Mouse (Mus musculus) cerebellum, postnatal 36 days (tissue): Measurements from ENCODE around the gene Frmd5.
A peak's percentile ranks its signal among the peaks of the same experiment; 100 is the strongest.

Experiments
- DNase-seq, 2 experiments: peaks; one replicate each; pipeline ENCODE4 v3.0.0; 2021 to 2022; ENCODE audit warnings: mixed read lengths in 2 of 2

The Frmd5 gene

GRCm38 (mm10) chr2:121614483-121615198, 192.2 kb downstream of the Frmd5 start:
- DNase-seq = peak; percentile 33 to 42

DNA sequence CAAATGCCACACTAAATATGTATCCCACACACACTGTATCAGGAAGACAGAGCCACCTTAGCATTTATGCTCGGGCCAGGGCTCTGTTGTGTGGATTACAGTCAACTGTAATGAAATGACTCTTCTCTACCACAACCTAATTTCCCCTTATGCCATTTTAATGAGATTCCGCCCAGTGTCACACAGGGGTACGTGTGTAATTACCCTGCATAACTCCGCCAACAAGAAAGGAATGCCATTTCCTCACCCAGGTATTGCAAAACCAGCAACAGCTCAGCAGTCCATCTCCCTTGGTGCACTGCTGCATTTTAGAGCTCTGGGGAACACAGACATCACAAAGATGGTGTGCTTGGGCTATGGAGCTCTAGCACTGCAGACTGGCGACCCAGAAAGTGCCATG, 194.8 kb downstream of the Frmd5 start:
- DNase-seq = no peak

DNA sequence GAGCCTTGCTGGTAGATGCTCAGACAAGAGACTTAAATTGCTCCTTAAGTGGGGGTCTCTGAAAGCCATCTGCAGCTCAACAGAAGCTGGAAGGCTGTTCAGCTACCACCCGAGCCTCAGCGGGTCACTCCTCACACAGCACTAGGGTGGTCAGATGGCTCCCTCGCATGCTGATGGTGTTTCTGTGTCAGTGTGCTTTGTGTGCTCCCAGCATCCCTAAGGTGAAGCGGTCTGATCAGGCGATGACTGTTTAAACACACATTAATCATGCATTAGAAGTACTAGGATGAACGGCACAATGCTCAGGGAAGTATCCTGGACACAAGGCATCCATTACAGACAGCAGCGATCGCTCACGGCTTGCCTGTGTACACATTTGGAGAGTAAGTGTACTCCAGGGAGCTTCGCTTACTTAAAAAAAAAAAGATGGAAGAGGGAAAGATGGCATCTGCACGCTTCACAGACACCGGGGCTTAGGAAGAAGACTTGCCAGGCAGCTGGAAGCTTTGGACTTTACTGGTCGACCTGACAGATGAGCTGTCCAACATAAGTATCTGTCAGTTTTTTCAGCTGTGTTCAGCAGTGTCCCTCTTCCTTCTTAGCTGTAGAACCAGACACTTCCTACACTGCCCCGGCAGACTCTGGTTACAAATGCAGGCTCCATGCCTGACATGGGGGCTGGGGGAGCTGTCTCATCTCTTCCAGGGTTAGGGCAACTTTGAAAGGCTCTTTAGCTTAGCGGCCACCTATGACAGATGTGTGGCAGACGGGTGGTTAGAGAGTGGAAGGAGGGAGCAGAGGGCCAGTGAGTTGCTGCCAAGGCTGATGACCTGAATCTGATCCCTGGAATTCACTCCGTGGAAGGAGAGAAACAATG, 196.6 kb downstream of the Frmd5 start:
- no peak for DNase-seq

GRCm38 (mm10) chr2:121609141-121609724, 197.7 kb downstream of the Frmd5 start:
- no peak for DNase-seq

DNA sequence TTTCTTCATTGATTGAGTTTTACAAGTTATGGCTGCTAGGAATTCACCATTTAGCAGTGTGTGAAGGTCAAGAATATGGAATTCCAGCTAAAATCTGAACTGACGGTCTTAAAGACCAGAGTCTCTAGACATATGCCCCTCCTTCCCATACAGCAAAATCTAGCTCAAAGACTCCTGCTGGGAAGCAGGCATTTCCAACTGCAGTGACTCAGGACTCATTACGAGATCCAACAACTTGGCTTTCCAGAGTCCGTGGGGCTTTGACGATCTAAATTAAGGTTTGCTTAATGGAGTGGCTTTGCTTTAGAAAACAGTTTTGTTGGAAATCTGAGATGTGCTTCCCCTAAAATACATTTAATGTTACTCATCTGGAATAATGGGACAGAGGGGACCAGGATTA, 204.5 kb downstream of the Frmd5 start:
- no peak for DNase-seq

DNA sequence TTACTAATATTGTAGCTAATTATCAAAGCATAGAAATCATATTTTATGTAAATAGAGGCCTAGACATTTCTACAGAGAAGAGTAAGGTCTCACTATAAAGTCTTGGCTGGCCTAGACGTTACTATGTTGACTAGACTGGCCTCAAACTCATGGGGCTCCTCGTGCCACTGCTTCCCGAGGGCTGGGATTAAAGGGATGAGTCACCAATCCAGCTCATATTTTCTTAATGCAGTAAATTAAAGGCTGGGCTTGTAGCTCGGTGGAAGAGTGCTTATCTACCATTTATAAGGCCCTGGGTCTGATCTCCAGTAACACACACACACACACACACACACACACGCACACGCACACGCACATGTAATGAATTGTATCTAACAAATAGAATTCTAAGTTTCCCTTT, 205.3 kb downstream of the Frmd5 start:
- no peak for DNase-seq

DNA sequence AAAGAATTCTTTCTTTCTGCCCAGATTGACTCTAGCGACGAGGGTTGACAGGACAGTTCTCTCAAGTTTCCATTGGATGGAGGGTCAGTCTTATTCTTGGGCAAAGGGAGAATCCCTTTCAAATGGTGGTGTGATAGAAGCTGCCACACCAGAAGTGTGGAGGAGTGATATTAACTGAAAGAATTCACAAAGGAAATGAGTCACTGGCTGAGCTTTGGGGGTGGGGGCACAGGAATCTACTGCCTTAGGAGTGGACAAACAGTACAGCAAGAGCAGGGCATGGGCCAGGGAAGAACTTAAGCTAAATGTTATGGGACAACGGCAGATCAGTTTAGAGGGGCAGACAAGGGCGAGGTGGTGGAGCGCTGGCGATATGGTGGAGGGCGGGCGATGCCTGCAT, 206.2 kb downstream of the Frmd5 start:
- DNase-seq = no peak

- no peak for DNase-seq
These were observed 208.6 kb downstream of the Frmd5 start for GRCm38 (mm10) chr2:121598249-121598648.

GRCm38 (mm10) chr2:121596621-121597020, 210.3 kb downstream of the Frmd5 start:
- peak; percentile 65 to 71 for DNase-seq

DNA sequence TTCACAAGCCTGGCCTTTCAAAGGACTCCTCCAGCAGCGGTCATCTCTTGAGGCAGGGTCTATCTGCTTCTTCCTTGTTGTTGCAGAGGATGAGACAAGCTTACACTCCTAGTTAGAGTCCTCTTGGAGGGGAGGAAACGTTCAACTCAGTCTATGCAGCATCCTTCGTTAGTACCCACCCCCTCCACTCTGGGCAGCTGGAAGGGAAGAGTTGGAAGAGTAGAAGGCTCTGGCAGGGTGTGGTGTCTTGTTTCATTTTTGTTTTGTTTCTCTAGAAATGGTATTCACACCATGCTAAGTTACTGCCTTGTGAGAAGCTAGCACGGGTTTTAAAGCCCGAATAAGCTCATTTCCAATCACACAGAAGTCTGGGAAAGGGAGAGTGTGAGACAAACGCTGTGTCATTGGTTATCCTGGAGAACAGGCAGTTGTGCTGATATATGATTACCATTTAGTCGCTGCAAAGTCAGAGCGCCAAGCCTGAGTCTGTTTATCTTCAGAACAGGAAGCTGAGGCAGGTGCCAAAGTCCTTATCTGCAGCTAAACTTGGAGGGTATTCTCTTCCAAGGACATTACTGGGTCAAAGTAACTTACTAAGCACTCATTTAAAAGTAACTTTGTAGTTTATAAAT, 212.1 kb downstream of the Frmd5 start:
- no peak for DNase-seq

- DNase-seq = no peak
These were observed 212.8 kb downstream of the Frmd5 start for GRCm38 (mm10) chr2:121594131-121594530.

DNA sequence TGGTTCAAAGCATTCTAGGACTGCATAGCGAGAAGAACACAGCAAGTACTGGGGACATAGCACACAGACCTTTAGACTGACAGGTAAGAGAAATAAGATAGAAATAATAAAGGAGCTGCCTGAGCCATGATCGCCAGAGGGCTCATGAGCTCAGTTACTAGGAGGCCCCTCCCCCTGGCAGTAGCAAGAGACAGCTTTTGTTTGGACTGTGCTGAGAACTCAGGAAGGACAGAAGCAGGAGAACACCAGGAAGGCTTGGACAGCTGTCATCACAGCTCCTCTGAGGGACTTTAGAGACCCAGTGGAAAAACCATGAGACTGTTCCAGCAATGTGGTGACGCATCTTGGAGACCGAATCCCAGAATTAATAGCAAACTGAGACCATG, 218.6 kb downstream of the Frmd5 start:
- DNase-seq = peak in 1 of 2 experiments; percentile 26

- DNase-seq = peak; percentile 67 to 69
These were observed 219.2 kb downstream of the Frmd5 start for GRCm38 (mm10) chr2:121587523-121588308.

- no peak for DNase-seq
These were observed 222.2 kb downstream of the Frmd5 start for GRCm38 (mm10) chr2:121584705-121585104.

GRCm38 (mm10) chr2:121583468-121584116, 223.3 kb downstream of the Frmd5 start:
- DNase-seq = peak; percentile 42 to 55

DNA sequence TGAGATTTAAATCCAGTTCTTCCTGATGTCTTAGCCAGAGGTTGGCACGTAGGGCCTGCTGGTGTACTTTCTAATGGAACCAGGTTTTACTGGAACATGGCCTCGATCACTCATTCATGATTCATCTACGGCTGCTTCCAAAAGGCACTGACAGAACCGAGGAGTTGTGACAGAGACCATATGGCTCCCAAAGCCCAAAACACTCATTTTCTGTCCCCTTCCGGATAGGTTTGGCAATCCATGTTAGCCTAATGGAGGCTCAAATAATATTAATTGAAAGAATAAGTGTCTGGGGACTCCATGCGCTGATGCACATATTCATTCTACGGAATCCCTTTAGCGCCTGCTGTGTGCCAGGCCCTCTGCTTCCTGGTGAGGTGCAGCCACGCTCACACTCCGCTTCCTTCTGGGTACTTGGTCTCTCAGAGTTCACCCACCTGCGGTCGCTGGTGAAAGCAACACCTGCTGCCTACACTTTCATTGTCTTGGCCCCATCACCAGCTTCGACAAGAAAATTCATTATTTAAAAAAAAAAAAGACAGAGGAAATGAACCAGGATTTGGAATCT, 224.0 kb downstream of the Frmd5 start:
- DNase-seq = peak in 1 of 2 experiments; percentile 40

DNA sequence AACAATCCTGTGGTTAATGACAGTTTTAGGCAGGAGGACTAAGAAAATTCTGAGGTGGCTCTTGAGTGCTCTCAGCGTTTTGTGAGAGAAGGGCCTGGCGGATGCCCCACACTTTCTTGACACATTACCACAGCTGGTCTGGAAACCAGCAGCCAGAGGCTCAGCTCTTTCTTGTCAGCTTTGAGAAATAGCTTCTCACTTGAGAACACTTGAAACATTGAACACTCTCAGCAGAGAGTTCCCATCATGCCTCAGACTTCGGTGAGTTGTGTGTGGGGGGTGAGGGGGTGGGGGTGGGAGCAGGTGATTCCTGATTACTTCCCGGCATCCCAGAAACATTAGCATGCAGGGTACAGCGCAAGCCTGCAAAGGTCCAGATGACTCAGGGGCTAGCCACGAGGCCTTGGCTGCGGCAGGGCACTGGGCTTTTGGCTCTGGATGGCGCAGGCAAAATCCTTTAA, 231.1 kb downstream of the Frmd5 start:
- no peak for DNase-seq

- DNase-seq = no peak
These were observed 232.7 kb downstream of the Frmd5 start for GRCm38 (mm10) chr2:121574066-121574630.

DNA sequence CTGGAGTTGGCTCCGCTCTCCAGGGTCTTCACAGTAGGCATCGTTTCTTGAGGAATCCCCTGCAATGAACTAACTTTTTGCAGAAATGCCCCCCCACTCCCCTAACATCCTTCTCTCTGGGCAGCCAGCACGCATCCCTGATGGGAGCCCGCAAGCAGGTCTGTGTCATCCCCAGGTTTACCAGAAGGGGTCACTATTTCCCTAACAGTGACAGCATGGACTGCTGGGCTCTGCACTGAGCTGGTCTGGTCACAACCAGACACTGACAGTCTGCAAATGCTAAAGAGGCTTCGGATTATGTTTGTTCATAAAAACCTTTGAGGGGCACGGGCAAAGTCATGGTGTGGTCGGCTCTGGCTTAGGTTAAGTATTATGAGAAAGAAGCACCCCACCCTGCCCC, 235.1 kb downstream of the Frmd5 start:
- peak; percentile 78 to 92 for DNase-seq

DNA sequence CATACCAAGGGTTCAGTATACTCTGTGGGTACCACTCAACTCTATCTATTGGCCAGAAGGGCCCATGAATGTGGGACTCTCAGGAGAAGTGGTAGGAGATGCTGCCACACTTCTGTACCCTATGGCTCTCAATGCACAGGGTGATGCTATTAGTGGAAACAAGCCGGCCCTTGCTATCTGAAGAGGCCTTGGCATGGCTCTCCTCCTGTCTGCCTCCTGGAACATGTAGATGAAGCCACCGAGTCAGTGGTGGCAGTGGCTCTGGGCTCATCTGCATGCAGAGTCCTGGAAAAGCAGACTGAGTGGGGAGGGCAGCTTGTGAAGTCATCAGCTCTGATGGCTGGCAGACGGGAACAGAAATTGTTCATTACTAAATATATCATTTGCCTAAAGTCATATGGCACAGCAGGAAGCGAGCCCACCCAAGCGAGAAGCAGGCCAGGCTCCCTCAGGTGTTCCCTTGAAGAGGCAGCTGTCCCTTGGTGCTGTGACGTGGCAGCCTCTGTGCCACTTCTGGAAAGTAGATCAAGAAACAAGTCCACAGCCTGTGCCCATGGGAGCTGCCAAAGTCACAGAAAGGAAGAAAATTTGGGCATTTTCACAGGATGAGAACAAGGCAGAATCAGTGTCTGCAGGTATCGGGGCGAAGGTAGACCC, 235.8 kb downstream of the Frmd5 start:
- DNase-seq = no peak
